Mouse (Mus musculus): Measurements from ENCODE around the gene Nol12. TPM values are rescaled to one million over a fixed set of nuclear protein-coding genes. Genes with fewer than 3 reads are reported as not detected.
A peak's percentile ranks its signal among the peaks of the same experiment; 100 is the strongest.

Gene Nol12
- polyA plus RNA-seq, 1 experiment from 2014 or later, result 47.4 TPM

GRCm38 (mm10) chr15:78931577-78931976, 3.2 kb upstream of the Nol12 start:
- ATAC-seq (ENCODE audit: insufficient read depth, low FRiP score, low read depth), result no peak
- WGBS, result 20% methylated on average over 3 of the region's 3 CpGs
- Histone ChIP-seq H3K27me3 (replicated peaks) (no peaks in the 10 kb centered on the region), H3K4me1 (peaks cover 29% of the 10 kb centered on the region), H3K9ac (no peak overlapping the region), H3K36me3 (peaks cover 11% of the 10 kb centered on the region; the same call in 1 of the 2 replicates), H3K4me2 (no peak overlapping the region), H3K4me3 (replicated peaks) (no peak overlapping the region), H3K9me3 (no peaks in the 10 kb centered on the region), H3K27ac (0 out of 2 replicates have a peak overlapping the region, but pooled peaks have one; percentile 3)

GRCm38 (mm10) chr15:78936403-78936802, 1.7 kb downstream of the Nol12 start:
- H3K9me3 ChIP-seq, result no peaks in the 10 kb centered on the region
- peak overlapping the region; percentile 75; the same call in 1 of the 2 replicates for H3K4me2 ChIP-seq
- H3K9ac ChIP-seq, result no peak overlapping the region
- peaks cover 8% of the 10 kb centered on the region; the same call in 1 of the 2 replicates for H3K4me1 ChIP-seq
- WGBS, result 86% methylated on average over 12 of the region's 12 CpGs
- peaks cover 29% of the 10 kb centered on the region for H3K36me3 ChIP-seq
- no peak overlapping the region for H3K27ac ChIP-seq
- H3K4me3 ChIP-seq (replicated peaks), result no peak overlapping the region
- no peak for ATAC-seq (ENCODE audit: insufficient read depth, low FRiP score, low read depth)
- H3K27me3 ChIP-seq (replicated peaks), result no peaks in the 10 kb centered on the region

DNA sequence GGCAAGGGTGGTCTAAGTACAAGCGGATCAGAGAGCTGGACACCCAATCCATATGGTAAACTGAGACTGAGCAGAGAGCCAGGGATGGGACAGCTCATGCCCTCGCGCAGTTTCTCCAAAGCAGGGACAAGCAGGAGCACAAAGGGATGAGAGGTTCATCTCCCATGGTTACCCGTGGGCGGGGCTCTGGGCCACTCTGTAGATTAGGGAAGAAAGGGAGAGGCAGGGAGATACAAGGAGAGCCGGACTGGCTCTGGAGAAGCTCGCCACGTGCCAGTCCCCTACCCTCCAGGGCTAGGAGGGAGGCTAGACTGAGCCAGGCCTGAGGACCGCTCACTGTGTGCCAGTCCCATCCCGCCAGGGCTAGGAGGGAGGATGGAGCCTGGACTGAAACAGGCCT, 2.6 kb downstream of the Nol12 start:
- Histone ChIP-seq H3K4me1 (peaks cover 6% of the 10 kb centered on the region; the same call in 1 of the 2 replicates), H3K4me3 (replicated peaks) (no peak overlapping the region), H3K9me3 (no peaks in the 10 kb centered on the region), H3K27me3 (replicated peaks) (no peaks in the 10 kb centered on the region), H3K27ac (no peak overlapping the region), H3K36me3 (peaks cover 33% of the 10 kb centered on the region), H3K4me2 (no peak overlapping the region), H3K9ac (no peak overlapping the region)
- no peak for ATAC-seq (ENCODE audit: insufficient read depth, low FRiP score, low read depth)
- 87% methylated on average over 10 of the region's 10 CpGs for WGBS

DNA sequence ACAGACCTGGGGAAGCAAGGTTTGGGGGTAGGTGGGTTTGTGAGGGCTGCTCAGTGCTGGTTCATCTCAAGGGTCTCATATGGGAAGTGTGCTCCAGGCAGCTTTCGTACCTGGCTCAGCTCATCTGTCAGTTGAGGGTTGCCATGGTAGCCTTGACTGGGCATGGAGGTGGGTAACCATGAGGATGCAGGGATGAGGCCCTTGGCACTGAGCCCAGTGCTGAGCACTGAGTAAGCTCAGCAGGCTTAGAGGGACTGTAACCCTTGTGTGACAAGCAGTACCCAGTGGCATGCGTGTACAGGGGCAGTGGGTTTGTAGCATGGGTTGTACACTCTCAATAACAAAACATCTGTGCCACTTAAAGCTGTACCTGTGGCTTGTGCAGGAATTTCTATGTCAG, 3.2 kb downstream of the Nol12 start:
- 83% methylated on average over 2 of the region's 2 CpGs for WGBS
- Histone ChIP-seq H3K4me1 (peaks cover 8% of the 10 kb centered on the region; the same call in 1 of the 2 replicates), H3K9me3 (no peaks in the 10 kb centered on the region), H3K27ac (no peak overlapping the region), H3K4me2 (no peak overlapping the region), H3K36me3 (peaks cover 33% of the 10 kb centered on the region), H3K9ac (no peak overlapping the region), H3K4me3 (replicated peaks) (no peak overlapping the region), H3K27me3 (replicated peaks) (no peaks in the 10 kb centered on the region)
- no peak for ATAC-seq (ENCODE audit: insufficient read depth, low FRiP score, low read depth)

- H3K9me3 ChIP-seq, result no peaks in the 10 kb centered on the region
- no peak overlapping the region for H3K27ac ChIP-seq
- H3K9ac ChIP-seq, result no peak overlapping the region
- 93% methylated on average over 13 of the region's 13 CpGs for WGBS
- no peak overlapping the region for H3K4me3 ChIP-seq (replicated peaks)
- peaks cover 10% of the 10 kb centered on the region; the same call in 1 of the 2 replicates for H3K4me1 ChIP-seq
- H3K4me2 ChIP-seq, result no peak overlapping the region
- peaks cover 33% of the 10 kb centered on the region for H3K36me3 ChIP-seq
- no peaks in the 10 kb centered on the region for H3K27me3 ChIP-seq (replicated peaks)
- ATAC-seq (ENCODE audit: insufficient read depth, low FRiP score, low read depth), result no peak
Observed at GRCm38 (mm10) chr15:78940325-78940724, 5.6 kb downstream of the Nol12 start.

GRCm38 (mm10) chr15:78942663-78943062, 7.9 kb downstream of the Nol12 start:
- peak; percentile 55; the same call in 1 of the 2 replicates for ATAC-seq (ENCODE audit: insufficient read depth, low FRiP score, low read depth)
- peaks cover 29% of the 10 kb centered on the region for H3K36me3 ChIP-seq
- no peaks in the 10 kb centered on the region for H3K27me3 ChIP-seq (replicated peaks)
- H3K4me2 ChIP-seq, result peak overlapping the region; percentile 57
- no peaks in the 10 kb centered on the region for H3K9me3 ChIP-seq
- H3K27ac ChIP-seq, result no peak overlapping the region
- H3K4me3 ChIP-seq (replicated peaks), result peak overlapping the region; percentile 36
- 0 out of 2 replicates have a peak, but pooled peaks cover 7% of the 10 kb centered on the region for H3K4me1 ChIP-seq
- WGBS, result 3% methylated on average over 9 of the region's 9 CpGs
- no peak overlapping the region for H3K9ac ChIP-seq

DNA sequence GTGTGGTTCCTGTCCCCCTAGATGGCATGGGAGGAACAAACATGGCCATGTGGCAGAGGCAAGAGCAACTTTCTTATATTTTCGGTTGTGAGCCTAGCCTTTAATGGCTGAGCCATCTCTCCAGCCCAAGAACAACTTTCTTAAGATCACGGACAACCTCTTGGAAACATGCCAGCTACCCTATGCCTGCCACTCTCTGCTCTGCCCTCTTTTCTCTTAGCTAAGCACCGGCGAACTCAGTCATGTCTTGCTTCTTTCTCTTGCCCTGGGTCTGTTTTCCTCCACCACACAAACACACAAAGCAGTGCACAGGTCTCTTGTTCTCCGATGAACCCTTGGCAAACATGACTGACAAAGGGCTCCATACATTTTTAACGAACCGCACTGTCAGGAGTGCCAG, 11.5 kb downstream of the Nol12 start:
- H3K4me2 ChIP-seq, result no peak overlapping the region
- no peaks in the 10 kb centered on the region for H3K9me3 ChIP-seq
- ATAC-seq (ENCODE audit: insufficient read depth, low FRiP score, low read depth), result no peak
- WGBS, result 58% methylated on average over 7 of the region's 7 CpGs
- no peaks in the 10 kb centered on the region for H3K27me3 ChIP-seq (replicated peaks)
- no peak overlapping the region for H3K4me3 ChIP-seq (replicated peaks)
- peaks cover 11% of the 10 kb centered on the region; the same call in 1 of the 2 replicates for H3K4me1 ChIP-seq
- H3K27ac ChIP-seq, result no peak overlapping the region
- no peak overlapping the region for H3K9ac ChIP-seq
- H3K36me3 ChIP-seq, result peaks cover 6% of the 10 kb centered on the region

DNA sequence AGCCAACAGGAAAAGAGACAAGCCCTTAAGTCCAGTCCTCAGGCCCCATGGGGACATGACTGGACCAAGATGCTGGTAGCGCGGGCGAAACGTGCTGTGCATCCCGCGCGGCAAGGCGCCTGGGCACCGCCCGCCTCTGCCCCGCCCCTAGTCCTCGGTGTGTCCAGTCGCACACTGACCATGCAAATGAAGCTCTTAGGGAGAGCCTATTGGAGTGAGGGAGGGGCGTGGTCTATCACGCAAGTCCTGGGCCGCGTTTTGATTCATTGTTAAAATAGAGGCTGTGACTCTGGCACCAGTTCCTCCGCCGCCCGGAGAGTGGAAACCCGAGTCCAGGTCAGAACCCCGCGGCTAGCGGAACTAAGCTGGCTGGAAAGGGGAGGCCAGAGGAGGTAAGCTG, 12.9 kb downstream of the Nol12 start, which contains the start of gene Triobp:
TSS of gene Triobp (plus strand) at position 68 of the 400 bp plus-strand sequence.
- H3K9ac ChIP-seq, result peak within 1 kb of the TSS; percentile 13; the same call in 1 of the 2 replicates
- ATAC-seq (ENCODE audit: insufficient read depth, low FRiP score, low read depth), result peak; percentile 97
- no peaks in the 10 kb centered on the region for H3K9me3 ChIP-seq
- peak within 1 kb of the TSS; percentile 50 for H3K4me3 ChIP-seq (replicated peaks)
- H3K27me3 ChIP-seq (replicated peaks), result no peaks in the 10 kb centered on the region
- 0% methylated on average over 24 of the region's 24 CpGs for WGBS
- H3K36me3 ChIP-seq, result no peaks in the 10 kb centered on the region
- peak within 1 kb of the TSS; percentile 85 for H3K4me2 ChIP-seq
- peaks cover 11% of the 10 kb centered on the region; the same call in 1 of the 2 replicates for H3K4me1 ChIP-seq
- H3K27ac ChIP-seq, result no peak within 1 kb of the TSS

GRCm38 (mm10) chr15:78948152-78948725, 13.5 kb downstream of the Nol12 start:
- Histone ChIP-seq H3K36me3 (no peaks in the 10 kb centered on the region), H3K4me2 (peak overlapping the region; percentile 85), H3K27me3 (replicated peaks) (no peaks in the 10 kb centered on the region), H3K9me3 (no peaks in the 10 kb centered on the region), H3K4me1 (peaks cover 7% of the 10 kb centered on the region; the same call in 1 of the 2 replicates), H3K4me3 (replicated peaks) (peak overlapping the region; percentile 50), H3K9ac (peak overlapping the region; percentile 13; the same call in 1 of the 2 replicates), H3K27ac (no peak overlapping the region)
- 6% methylated on average over 11 of the region's 11 CpGs for WGBS
- ATAC-seq (ENCODE audit: insufficient read depth, low FRiP score, low read depth), result no peak

DNA sequence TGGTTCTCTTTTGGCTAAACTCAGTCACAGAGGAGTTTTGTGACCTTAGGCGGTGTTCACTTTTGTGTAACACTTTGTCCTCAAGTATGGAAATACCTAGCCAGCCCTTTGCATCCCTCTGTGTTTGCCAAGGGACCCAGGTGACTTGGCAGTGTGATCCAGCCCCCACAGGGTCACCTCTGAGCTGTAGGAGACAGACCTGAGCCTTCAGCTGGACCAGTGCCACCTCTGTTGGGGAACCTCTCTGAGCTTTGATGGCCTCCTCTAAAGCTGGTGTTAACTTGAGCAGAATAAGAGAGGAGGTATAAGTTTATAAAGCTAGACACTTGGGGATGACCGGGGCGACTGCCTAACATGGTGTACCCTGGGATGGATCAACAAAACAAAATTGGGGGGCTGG, 14.2 kb downstream of the Nol12 start:
- no peak overlapping the region for H3K27ac ChIP-seq
- no peak for ATAC-seq (ENCODE audit: insufficient read depth, low FRiP score, low read depth)
- no peak overlapping the region for H3K4me2 ChIP-seq
- H3K9ac ChIP-seq, result no peak overlapping the region
- WGBS, result 96% methylated on average over 3 of the region's 3 CpGs
- no peaks in the 10 kb centered on the region for H3K27me3 ChIP-seq (replicated peaks)
- H3K4me3 ChIP-seq (replicated peaks), result no peak overlapping the region
- H3K36me3 ChIP-seq, result no peaks in the 10 kb centered on the region
- no peaks in the 10 kb centered on the region for H3K9me3 ChIP-seq
- peaks cover 7% of the 10 kb centered on the region; the same call in 1 of the 2 replicates for H3K4me1 ChIP-seq

- Histone ChIP-seq H3K9ac (no peak overlapping the region), H3K9me3 (no peaks in the 10 kb centered on the region), H3K27ac (no peak overlapping the region), H3K36me3 (no peaks in the 10 kb centered on the region), H3K4me2 (no peak overlapping the region), H3K4me1 (0 out of 2 replicates have a peak, but pooled peaks cover 5% of the 10 kb centered on the region), H3K27me3 (replicated peaks) (no peaks in the 10 kb centered on the region), H3K4me3 (replicated peaks) (no peak overlapping the region)
- ATAC-seq (ENCODE audit: insufficient read depth, low FRiP score, low read depth), result no peak
- 79% methylated on average over 3 of the region's 3 CpGs for WGBS
Observed at GRCm38 (mm10) chr15:78955663-78956062, 20.9 kb downstream of the Nol12 start.

DNA sequence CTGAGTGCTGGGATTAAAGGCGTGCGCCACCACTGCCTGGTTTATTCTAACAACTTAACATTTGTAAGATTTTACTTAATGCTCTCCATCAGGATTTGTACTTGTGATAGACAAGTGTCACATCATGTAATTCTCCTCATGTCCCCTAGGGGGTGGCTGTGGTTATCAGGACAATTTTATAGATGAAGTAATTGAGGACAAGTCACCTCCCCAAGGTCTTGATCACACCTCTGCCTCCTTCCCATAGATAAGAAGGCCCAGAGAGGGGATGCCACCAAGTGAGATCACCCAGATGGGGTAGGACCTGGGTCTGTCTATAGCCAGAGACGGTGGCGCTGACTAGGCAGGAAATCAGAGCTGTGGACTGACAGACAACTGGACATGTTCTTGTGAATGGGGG, 21.6 kb downstream of the Nol12 start:
- 81% methylated on average over 4 of the region's 4 CpGs for WGBS
- no peaks in the 10 kb centered on the region for H3K36me3 ChIP-seq
- H3K27me3 ChIP-seq (replicated peaks), result no peaks in the 10 kb centered on the region
- no peak overlapping the region for H3K9ac ChIP-seq
- ATAC-seq (ENCODE audit: insufficient read depth, low FRiP score, low read depth), result no peak
- H3K4me3 ChIP-seq (replicated peaks), result no peak overlapping the region
- H3K27ac ChIP-seq, result no peak overlapping the region
- H3K4me1 ChIP-seq, result 0 out of 2 replicates have a peak, but pooled peaks cover 5% of the 10 kb centered on the region
- H3K9me3 ChIP-seq, result no peaks in the 10 kb centered on the region
- no peak overlapping the region for H3K4me2 ChIP-seq
